Comparison of ENCODE assay signal across 9 mouse cellular contexts in genomic region chr8:45751512-45752502, GRCm38 (mm10).
DNase-seq lines count a peak whose midpoint lies in the region; ATAC-seq and TF ChIP-seq lines count a peak whose summit lies in the region.
"Had no signal": no experiment of that assay in that cellular context is flagged by ENCODE, and none has a peak within 500 bp of the region (broad histone marks: within the 10 kb centered on the region; RNA-seq: fewer than 3 reads in every experiment).

No protein-coding gene starts in this region.

- H3K36me3 ChIP-seq in kidney, postnatal 0 days (ENCODE audit: insufficient read depth, low read length) = no peaks in the 10 kb centered on the region
- H3K36me3 ChIP-seq in neural tube, embryonic 12.5 days = no peaks in the 10 kb centered on the region
- no peaks in the 10 kb centered on the region for H3K36me3 ChIP-seq in stomach, postnatal 0 days (ENCODE audit: control insufficient read depth, insufficient read depth, low read length)
- H3K36me3 ChIP-seq: limb, embryonic 12.5 days had no signal

- no peak overlapping the region for H3K4me2 ChIP-seq in kidney, postnatal 0 days (ENCODE audit: low read length)
- H3K4me2 ChIP-seq in neural tube, embryonic 12.5 days (replicated peaks) = no peak overlapping the region
- H3K4me2 ChIP-seq in stomach, postnatal 0 days (replicated peaks; ENCODE audit: low read depth) = no peak overlapping the region
- H3K4me2 ChIP-seq: kidney, embryonic 15.5 days; limb, embryonic 12.5 days had no signal

- no peak for DNase-seq in kidney, postnatal 0 days (ENCODE audit: low spot score)
- DNase-seq in kidney, postnatal 10 days = no peak
- DNase-seq in neural tube, embryonic 10.5 days (ENCODE audit: extremely low spot score, low spot score) = no peak
- DNase-seq in brain, embryonic 14.5 days (ENCODE audit: low read depth) = peak; percentile 71
- DNase-seq in stomach, postnatal 0 days (ENCODE audit: low spot score) = peak; percentile 18
- DNase-seq in layer of hippocampus, postnatal 14 days (ENCODE audit: low spot score in 2 of 2) = no peak

- no peaks in the 10 kb centered on the region for H3K4me1 ChIP-seq in kidney, postnatal 0 days (replicated peaks; ENCODE audit: insufficient read depth, low read length)
- H3K4me1 ChIP-seq in neural tube, embryonic 12.5 days = no peaks in the 10 kb centered on the region
- no peaks in the 10 kb centered on the region for H3K4me1 ChIP-seq in stomach, postnatal 0 days (replicated peaks; ENCODE audit: control insufficient read depth, insufficient read depth)
- H3K4me1 ChIP-seq: kidney, embryonic 15.5 days had no signal

- peak; percentile 39; the same call in 1 of the 2 replicates for TF ChIP-seq CTCF in kidney, postnatal 0 days (IDR thresholded peaks at IDR 0.05; ENCODE audit: low read depth)
- peak; percentile 35; the same call in 1 of the 2 replicates for TF ChIP-seq CTCF in brain, embryonic 14.5 days (IDR thresholded peaks at IDR 0.05; ENCODE audit: borderline replicate concordance, extremely low read depth, insufficient read depth, insufficient read length)
- TF ChIP-seq CTCF in stomach, postnatal 0 days (IDR thresholded peaks at IDR 0.05; ENCODE audit: low read depth) = peak; percentile 62

- H3K9me3 ChIP-seq in kidney, postnatal 0 days (replicated peaks; ENCODE audit: low read length) = no peaks in the 10 kb centered on the region
- no peaks in the 10 kb centered on the region for H3K9me3 ChIP-seq in neural tube, embryonic 12.5 days
- no peaks in the 10 kb centered on the region for H3K9me3 ChIP-seq in stomach, postnatal 0 days (ENCODE audit: control insufficient read depth, low read length)
- H3K9me3 ChIP-seq: kidney, embryonic 15.5 days; limb, embryonic 12.5 days had no signal

- ATAC-seq in kidney, postnatal 0 days (replicated peaks; ENCODE audit: low FRiP score, low read depth) = no peak
- ATAC-seq in neural tube, embryonic 12.5 days (ENCODE audit: low FRiP score, low read depth) = 0 out of 2 replicates have a peak, but pooled peaks have one; percentile 37
- ATAC-seq in stomach, postnatal 0 days (ENCODE audit: low FRiP score, low TSS enrichment) = no peak

- H3K27me3 ChIP-seq in kidney, postnatal 0 days (ENCODE audit: insufficient read depth, low read length) = no peaks in the 10 kb centered on the region
- H3K27me3 ChIP-seq in neural tube, embryonic 12.5 days (replicated peaks) = no peaks in the 10 kb centered on the region
- H3K27me3 ChIP-seq in stomach, postnatal 0 days (ENCODE audit: control insufficient read depth, insufficient read depth, low read length) = no peaks in the 10 kb centered on the region
- H3K27me3 ChIP-seq: kidney, embryonic 15.5 days; limb, embryonic 12.5 days had no signal

- 75% methylated on average over 12 of the region's 12 CpGs for WGBS in kidney, postnatal 0 days
- WGBS in neural tube, embryonic 12.5 days = 66% methylated on average over 12 of the region's 12 CpGs
- 67% methylated on average over 12 of the region's 12 CpGs for WGBS in stomach, postnatal 0 days

- TF ChIP-seq POLR2A in brain, embryonic 14.5 days (IDR thresholded peaks at IDR 0.05; ENCODE audit: borderline replicate concordance, extremely low read depth, insufficient read depth, insufficient read length, poor library complexity, severe bottlenecking) = no peak

- TF ChIP-seq EP300 in stomach, postnatal 0 days (optimal IDR thresholded peaks at IDR 0.05) = no peak

- H3K9ac ChIP-seq in kidney, postnatal 0 days (ENCODE audit: low read depth, low read length) = no peak overlapping the region
- no peak overlapping the region for H3K9ac ChIP-seq in neural tube, embryonic 12.5 days
- H3K9ac ChIP-seq in stomach, postnatal 0 days (ENCODE audit: low read length) = no peak overlapping the region
- H3K9ac ChIP-seq: kidney, embryonic 15.5 days; limb, embryonic 12.5 days had no signal

- no peak overlapping the region for H3K4me3 ChIP-seq in kidney, postnatal 0 days (replicated peaks; ENCODE audit: low read depth, low read length)
- H3K4me3 ChIP-seq in neural tube, embryonic 12.5 days = no peak overlapping the region
- H3K4me3 ChIP-seq in stomach, postnatal 0 days (ENCODE audit: low read depth, low read length) = no peak overlapping the region
- H3K4me3 ChIP-seq: kidney, embryonic 15.5 days; limb, embryonic 12.5 days had no signal

- no peak overlapping the region for H3K27ac ChIP-seq in kidney, postnatal 0 days
- no peak overlapping the region for H3K27ac ChIP-seq in neural tube, embryonic 12.5 days
- H3K27ac ChIP-seq in stomach, postnatal 0 days (replicated peaks) = no peak overlapping the region
- H3K27ac ChIP-seq: kidney, embryonic 15.5 days; limb, embryonic 12.5 days had no signal

Comparison
In these comparisons a context has a peak if more than half of its experiments do, and no peak if none do; other contexts are left out.
1. DNase-seq: peak in brain, embryonic 14.5 days (single experiment) and stomach, postnatal 0 days (single experiment); none in kidney, postnatal 0 days (single experiment), kidney, postnatal 10 days (single experiment), neural tube, embryonic 10.5 days (single experiment) and layer of hippocampus, postnatal 14 days (0 of 2).
2. Peak in every context shown above with its lines, with median percentiles within 50 percentile points of each other: CTCF ChIP-seq.